Mouse (Mus musculus) duodenum, adult 2 months (tissue): Measurements from ENCODE around the gene Ccdc33. TPM values are rescaled to one million over a fixed set of nuclear protein-coding genes. Genes with fewer than 3 reads are reported as not detected.

Experiments
- polyA plus RNA-seq: library from polyadenylated mRNA; depleted of rRNA; stranded (reverse); fragments of >200 nt; gene quantifications from 2 replicates; pipeline ENCODE4 v1.2.3, GENCODE M21; 2012; ENCODE audit warnings: low replicate concordance; rRNA removed

Ccdc33 gene
- polyA plus RNA-seq: 0.05 TPM in 1 of 2 replicates, not detected in the other

GRCm38 (mm10) chr9:58118671-58119070 lies at the start of gene Ccdc33:
Gene Ccdc33, minus strand, starts transcription at chr9:58118823.

GRCm38 (mm10) chr9:58063531-58063930 lies 55.1 kb downstream of the Ccdc33 start, which contains the start of gene Stra6:
Gene Stra6, plus strand, starts transcription at chr9:58063788.

DNA sequence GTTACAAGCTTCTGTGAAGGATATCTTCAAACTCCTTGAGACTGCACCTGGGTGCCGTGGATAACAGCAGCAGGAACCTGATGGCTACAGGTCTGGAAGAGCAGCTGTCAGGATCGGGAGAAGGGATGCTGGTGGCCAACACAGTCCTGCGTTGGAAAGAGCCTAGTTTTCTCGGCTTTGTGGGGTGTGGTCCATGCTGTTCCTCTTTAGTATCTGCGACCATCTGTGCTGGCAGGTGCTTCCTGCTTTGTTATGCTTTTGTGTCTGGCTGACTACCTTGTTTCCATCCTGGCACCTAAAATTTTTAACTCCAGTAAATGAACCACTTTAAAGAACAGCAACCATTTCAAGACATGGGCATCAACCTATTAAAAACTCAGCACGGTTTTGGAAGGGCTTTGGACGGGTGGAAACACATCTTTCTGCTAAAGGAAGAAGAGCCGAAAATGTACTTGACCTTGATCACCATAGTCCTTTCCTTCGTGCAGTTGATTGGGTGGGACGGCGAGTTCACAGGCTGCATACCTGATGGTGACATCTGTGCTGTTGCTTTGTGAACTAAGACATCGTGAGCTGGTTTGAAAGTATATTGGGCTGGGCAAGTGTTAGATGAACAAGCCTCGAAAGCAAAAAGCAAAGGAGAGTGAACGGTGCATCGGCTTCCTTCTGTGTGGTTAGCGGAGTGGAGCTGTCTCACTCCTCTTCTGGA lies 112.7 kb downstream of the Ccdc33 start, which contains the start of gene Cyp11a1:
Cyp11a1 (plus strand) TSS at position 659 of the 709 bp plus-strand sequence.

Other genes with a start within 250 kb of the Ccdc33 start
- gene Ubl7, start 207.8 kb downstream of the Ccdc33 start, polyA plus RNA-seq: 147 and 182 TPM in 2 replicates
- 26.4 and 43.2 TPM in 2 replicates for gene Sema7a, start 178.7 kb downstream of the Ccdc33 start, polyA plus RNA-seq
- gene Cyp11a1, start 112.4 kb downstream of the Ccdc33 start, polyA plus RNA-seq: 0.57 and 1.1 TPM in 2 replicates
- gene Stra6, start 55.0 kb downstream of the Ccdc33 start, polyA plus RNA-seq: 0.07 and 1.2 TPM in 2 replicates
- gene Islr, start 85.5 kb upstream of the Ccdc33 start, polyA plus RNA-seq: 29.6 and 43.0 TPM in 2 replicates
- gene Islr2, start 85.5 kb upstream of the Ccdc33 start, polyA plus RNA-seq: 0.56 and 1.2 TPM in 2 replicates
- 23.3 and 30.7 TPM in 2 replicates for gene Pml, start 131.0 kb upstream of the Ccdc33 start, polyA plus RNA-seq
- gene Stoml1, start 134.3 kb upstream of the Ccdc33 start, polyA plus RNA-seq: 18.5 and 21.5 TPM in 2 replicates
- 15.2 and 22.2 TPM in 2 replicates for gene Loxl1, start 194.4 kb upstream of the Ccdc33 start, polyA plus RNA-seq